Mouse (Mus musculus) thymus, adult 2 months (tissue): ENCODE data around the gene Unc79. TPM values are rescaled to one million over a fixed set of nuclear protein-coding genes. Genes with fewer than 3 reads are reported as not detected.

Experiments
- DNase-seq: peaks from one replicate; pipeline ENCODE4 v3.0.0; 2021
- H3K27ac ChIP-seq: fragments of 200-500 bp; 2 replicates; pipeline ENCODE4 v1.5.1; 2012; ENCODE audit warnings: low read length, control low read depth; ENCODE audit not compliant: control insufficient read depth, insufficient read depth
- H3K27me3 ChIP-seq: fragments of 200-500 bp; 2 replicates; pipeline ENCODE4 v1.6.1; 2012; ENCODE audit warnings: mild to moderate bottlenecking, low read length, moderate library complexity, mixed read lengths; ENCODE audit not compliant: control insufficient read depth, insufficient read depth
- H3K36me3 ChIP-seq: fragments of 200-500 bp; 2 replicates; pipeline ENCODE4 v1.6.1; 2012; ENCODE audit warnings: mild to moderate bottlenecking, low read length, moderate library complexity; ENCODE audit not compliant: control insufficient read depth, insufficient read depth
- H3K4me1 ChIP-seq: fragments of 200-500 bp; replicated peaks from 2 replicates; pipeline ENCODE4 v1.6.1; 2012; ENCODE audit warnings: low read length; ENCODE audit not compliant: control insufficient read depth, insufficient read depth
- H3K4me3 ChIP-seq: fragments of 200-500 bp; 2 replicates; pipeline ENCODE4 v1.5.1; 2012; ENCODE audit warnings: mild to moderate bottlenecking, low read length, control low read depth, moderate library complexity; ENCODE audit not compliant: control insufficient read depth, insufficient read depth
- CTCF ChIP-seq: fragments of 200-500 bp; IDR thresholded peaks from 2 replicates; pipeline ENCODE4 v1.5.1; 2012; ENCODE audit warnings: mild to moderate bottlenecking, control low read depth, low read length, moderate library complexity, borderline replicate concordance; ENCODE audit not compliant: control insufficient read depth, poor library complexity, insufficient read depth; ENCODE audit errors: extremely low read depth
- POLR2A ChIP-seq: fragments of 200-500 bp; IDR thresholded peaks from 2 replicates; pipeline ENCODE4 v1.6.1; 2012; ENCODE audit warnings: mild to moderate bottlenecking, low read length, control low read depth, moderate library complexity; ENCODE audit not compliant: control insufficient read depth, poor library complexity, insufficient read depth; ENCODE audit errors: extremely low read depth
- WGBS: fragments of 180-500 bp; shearing (Covaris S2); methylation state at CpG from one replicate; pipeline ENCODE4 v1.1.7; 2018; 5-methylcytosine and 5-hydroxymethylcytosine counted together
- polyA plus RNA-seq: library from polyadenylated mRNA; depleted of rRNA; stranded (reverse); fragments of >200 nt; gene quantifications from 2 replicates; pipeline ENCODE4 v1.2.3, GENCODE M21; 2012

The Unc79 gene
- polyA plus RNA-seq, 1 experiment: 1.1 TPM

DNA sequence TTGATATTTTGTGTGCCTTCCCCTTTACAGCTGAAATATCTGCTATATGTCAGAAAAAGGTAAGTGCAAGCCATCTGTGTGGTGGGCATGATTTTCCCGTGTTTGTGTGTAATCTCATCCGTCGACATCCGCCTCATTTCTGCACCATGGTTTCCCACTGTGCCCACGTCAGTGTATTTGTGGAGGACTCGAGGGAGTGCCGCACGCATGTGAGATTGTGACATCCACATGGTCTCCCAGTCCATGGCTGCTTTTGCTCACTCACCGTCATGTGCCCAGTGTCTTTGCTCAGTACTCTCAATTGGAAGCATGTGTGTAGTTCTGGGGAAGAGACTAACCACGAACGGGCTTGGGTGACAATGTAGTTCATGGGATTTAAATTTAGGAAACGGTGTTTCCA, 101.2 kb downstream of the Unc79 start:
- H3K36me3 ChIP-seq: no peaks in the 10 kb centered on the region
- H3K4me3 ChIP-seq: no peak overlapping the region
- H3K4me1 ChIP-seq: no peaks in the 10 kb centered on the region
- TF ChIP-seq CTCF (no peak), POLR2A (no peak)
- WGBS: 96% methylated on average over 12 of the region's 12 CpGs
- H3K27me3 ChIP-seq: no peaks in the 10 kb centered on the region
- no peak overlapping the region for H3K27ac ChIP-seq
- DNase-seq: no peak

- Histone ChIP-seq H3K27me3 (no peaks in the 10 kb centered on the region), H3K4me3 (no peak overlapping the region), H3K27ac (no peak overlapping the region), H3K36me3 (no peaks in the 10 kb centered on the region), H3K4me1 (no peaks in the 10 kb centered on the region)
- 85% methylated on average over 21 of the region's 21 CpGs for WGBS
- DNase-seq: no peak
- TF ChIP-seq POLR2A (no peak), CTCF (no peak)
Observed at GRCm38 (mm10) chr12:103059321-103060053, 110.8 kb downstream of the Unc79 start.

- Histone ChIP-seq H3K4me3 (no peak overlapping the region), H3K36me3 (no peaks in the 10 kb centered on the region), H3K27ac (no peak overlapping the region), H3K27me3 (no peaks in the 10 kb centered on the region), H3K4me1 (no peaks in the 10 kb centered on the region)
- DNase-seq: no peak
- 85% methylated on average over 10 of the region's 10 CpGs for WGBS
- TF ChIP-seq CTCF: no peak
- TF ChIP-seq POLR2A: no peak
Observed at GRCm38 (mm10) chr12:103060791-103061190, 112.1 kb downstream of the Unc79 start.

DNA sequence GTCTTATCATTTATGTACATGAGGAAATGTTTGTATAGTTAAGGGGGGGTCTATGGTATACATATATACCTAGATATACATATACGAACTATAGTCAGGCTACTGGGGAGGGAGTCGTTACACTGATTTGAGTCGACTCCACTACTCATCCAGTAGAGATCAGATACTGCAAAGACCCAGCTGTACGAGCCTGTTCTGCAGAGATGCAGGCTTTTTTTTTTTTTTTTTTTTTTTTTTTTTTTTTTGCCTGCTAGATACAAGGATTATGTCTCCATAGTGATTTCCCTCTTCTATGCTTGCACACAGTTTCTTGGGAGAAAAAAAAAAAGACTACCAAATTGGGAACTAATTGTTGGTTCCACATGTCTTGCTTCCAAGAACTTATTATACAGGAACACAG, 113.5 kb downstream of the Unc79 start:
- Histone ChIP-seq H3K36me3 (no peaks in the 10 kb centered on the region), H3K27ac (no peak overlapping the region), H3K27me3 (no peaks in the 10 kb centered on the region), H3K4me3 (no peak overlapping the region), H3K4me1 (no peaks in the 10 kb centered on the region)
- TF ChIP-seq POLR2A: no peak
- 81% methylated on average over 4 of the region's 4 CpGs for WGBS
- no peak for DNase-seq

GRCm38 (mm10) chr12:103064944-103065343, 116.3 kb downstream of the Unc79 start:
- peak; percentile 18 for DNase-seq
- Histone ChIP-seq H3K36me3 (no peaks in the 10 kb centered on the region), H3K27me3 (no peaks in the 10 kb centered on the region), H3K4me3 (no peak overlapping the region), H3K4me1 (no peaks in the 10 kb centered on the region), H3K27ac (no peak overlapping the region)
- WGBS: 7% methylated on average over 3 of the region's 3 CpGs
- TF ChIP-seq POLR2A (no peak), CTCF (no peak)

- DNase-seq: no peak
- H3K4me1 ChIP-seq: no peaks in the 10 kb centered on the region
- no peak for TF ChIP-seq POLR2A
- no peaks in the 10 kb centered on the region for H3K36me3 ChIP-seq
- H3K27ac ChIP-seq: no peak overlapping the region
- 96% methylated on average over 5 of the region's 5 CpGs for WGBS
- no peaks in the 10 kb centered on the region for H3K27me3 ChIP-seq
- no peak overlapping the region for H3K4me3 ChIP-seq
Observed at GRCm38 (mm10) chr12:103068161-103068560, 119.5 kb downstream of the Unc79 start.

- H3K36me3 ChIP-seq: no peaks in the 10 kb centered on the region
- TF ChIP-seq CTCF (no peak), POLR2A (no peak)
- no peak overlapping the region for H3K27ac ChIP-seq
- H3K4me1 ChIP-seq: no peaks in the 10 kb centered on the region
- no peak for DNase-seq
- no peak overlapping the region for H3K4me3 ChIP-seq
- H3K27me3 ChIP-seq: no peaks in the 10 kb centered on the region
- 85% methylated on average over 12 of the region's 12 CpGs for WGBS
Observed at GRCm38 (mm10) chr12:103069565-103069964, 120.9 kb downstream of the Unc79 start.
